Mouse (Mus musculus) CH12.LX (cell line): Measurements from ENCODE around the gene Zcchc8. TPM values are rescaled to one million over a fixed set of nuclear protein-coding genes. Genes with fewer than 3 reads are reported as not detected.
"Not testable (repeated sequence)": the region's sequence is repeated elsewhere in the genome, so short reads cannot be mapped to it uniquely, and the experiment has no call there.

ENCODE experiments used
- DNase-seq: peaks from one replicate; pipeline ENCODE4 v3.0.0-alpha.2; 2013; ENCODE audit errors: extremely low read depth
- H3K27ac ChIP-seq: 2 replicates; pipeline ENCODE4 v1.5.1; 2012; ENCODE audit warnings: low read depth, mild to moderate bottlenecking, control low read depth, moderate library complexity; ENCODE audit not compliant: insufficient read depth
- H3K27me3 ChIP-seq: replicated peaks from 2 replicates; pipeline ENCODE3; 2012; ENCODE audit warnings: inconsistent platforms
- H3K36me3 ChIP-seq, 2 experiments: replicated peaks in 1 of 2; 2 replicates each; pipeline versions ENCODE3 to v1.6.1; 2012; ENCODE audit warnings: inconsistent platforms in 1 of 2, low read length in 1 of 2, mild to moderate bottlenecking in 1 of 2, mixed read lengths in 1 of 2, moderate library complexity in 1 of 2; ENCODE audit not compliant: control insufficient read depth in 1 of 2, insufficient read depth in 1 of 2
- H3K4me1 ChIP-seq, 2 experiments: 2 replicates each; pipeline ENCODE4 v1.6.1; 2012; ENCODE audit warnings: inconsistent platforms in 1 of 2, moderate library complexity in 1 of 2; ENCODE audit not compliant: insufficient read depth in 2 of 2, control insufficient read depth in 1 of 2
- H3K4me2 ChIP-seq: 2 replicates; pipeline ENCODE4 v1.6.1; 2012; ENCODE audit warnings: low read depth, mild to moderate bottlenecking, control low read depth; ENCODE audit not compliant: poor library complexity, insufficient read depth, severe bottlenecking
- H3K4me3 ChIP-seq, 3 experiments: fragments of 150-350 bp in 1 of 3; sonication (generic) in 1 of 3; replicated peaks in 1 of 3; 2 replicates each; pipeline versions ENCODE3 to v1.5.1; 2011 to 2012; ENCODE audit warnings: low read depth in 2 of 3, low read length in 2 of 3, mild to moderate bottlenecking in 2 of 3, moderate library complexity in 2 of 3, control low read depth in 1 of 3, improper control_type of control experiment in 1 of 3, inconsistent platforms in 1 of 3, mixed read lengths in 1 of 3; ENCODE audit not compliant: poor library complexity in 1 of 3
- H3K79me2 ChIP-seq: replicated peaks from 2 replicates; pipeline ENCODE4 v1.6.1; 2012; ENCODE audit warnings: mild to moderate bottlenecking, moderate library complexity; ENCODE audit not compliant: control insufficient read depth, poor library complexity, insufficient read depth, severe bottlenecking; ENCODE audit errors: extremely low read depth
- H3K9ac ChIP-seq: 2 replicates; pipeline ENCODE4 v1.6.1; 2012; ENCODE audit warnings: low read depth, mild to moderate bottlenecking, control low read depth, moderate library complexity; ENCODE audit not compliant: insufficient read depth
- H3K9me3 ChIP-seq: replicated peaks from 2 replicates; pipeline ENCODE3; 2012; ENCODE audit warnings: low read length, inconsistent platforms, mixed read lengths
- CTCF ChIP-seq, 2 experiments: IDR thresholded peaks in 1 of 2; conservative IDR thresholded peaks in 1 of 2; 2 replicates each; pipeline ENCODE4 v1.5.1; 2011 to 2012; ENCODE audit warnings: low read depth in 2 of 2, low read length in 2 of 2, improper control_type of control experiment in 1 of 2, inconsistent platforms in 1 of 2, mild to moderate bottlenecking in 1 of 2, moderate library complexity in 1 of 2
- E2F4 ChIP-seq: IDR thresholded peaks from 2 replicates; pipeline ENCODE4 v1.6.1; 2011; ENCODE audit warnings: low read depth, low read length, improper control_type of control experiment; ENCODE audit not compliant: insufficient replicate concordance
- ELF1 ChIP-seq: IDR thresholded peaks from 2 replicates; pipeline ENCODE4 v1.6.1; 2014; ENCODE audit warnings: low read depth, mild to moderate bottlenecking, inconsistent platforms, low read length, improper control_type of control experiment
- GABPA ChIP-seq: IDR thresholded peaks from 2 replicates; pipeline ENCODE4 v1.6.1; 2012; ENCODE audit warnings: low read depth, low read length, improper control_type of control experiment, inconsistent platforms; ENCODE audit not compliant: insufficient replicate concordance
- HCFC1 ChIP-seq: IDR thresholded peaks from 2 replicates; pipeline ENCODE4 v1.6.1; 2012; ENCODE audit warnings: low read depth, mild to moderate bottlenecking, inconsistent platforms, low read length, improper control_type of control experiment
- IRF4 ChIP-seq: IDR thresholded peaks from 2 replicates; pipeline ENCODE4 v1.6.1; 2014; ENCODE audit warnings: low read depth, mild to moderate bottlenecking, inconsistent platforms, low read length, improper control_type of control experiment
- JUN ChIP-seq: IDR thresholded peaks from 2 replicates; pipeline ENCODE4 v1.6.1; 2011; ENCODE audit warnings: low read depth, mild to moderate bottlenecking, low read length, improper control_type of control experiment, moderate library complexity; ENCODE audit not compliant: insufficient read depth
- KAT2A ChIP-seq: IDR thresholded peaks from 2 replicates; pipeline ENCODE4 v1.6.1; 2012; ENCODE audit warnings: low read length, improper control_type of control experiment, inconsistent platforms; ENCODE audit not compliant: insufficient replicate concordance
- MAFK ChIP-seq: IDR thresholded peaks from 2 replicates; pipeline ENCODE4 v1.6.1; 2011; ENCODE audit warnings: low read length, improper control_type of control experiment; ENCODE audit not compliant: insufficient replicate concordance
- MAZ ChIP-seq: IDR thresholded peaks from 2 replicates; pipeline ENCODE4 v1.6.1; 2012; ENCODE audit warnings: low read depth, mild to moderate bottlenecking, inconsistent platforms, low read length, improper control_type of control experiment, moderate library complexity
- MXI1 ChIP-seq: IDR thresholded peaks from 2 replicates; pipeline ENCODE4 v1.6.1; 2011; ENCODE audit warnings: mild to moderate bottlenecking, low read depth, low read length, improper control_type of control experiment
- MYC ChIP-seq: IDR thresholded peaks from 2 replicates; pipeline ENCODE4 v1.6.1; 2011; ENCODE audit warnings: low read depth, mild to moderate bottlenecking, improper control_type of control experiment, low read length
- NELFE ChIP-seq: IDR thresholded peaks from 2 replicates; pipeline ENCODE4 v1.6.1; 2011; ENCODE audit warnings: low read depth, low read length, improper control_type of control experiment
- NRF1 ChIP-seq: IDR thresholded peaks from 2 replicates; pipeline ENCODE4 v1.6.1; 2014; ENCODE audit warnings: low read depth, mild to moderate bottlenecking, inconsistent platforms, low read length, improper control_type of control experiment, moderate library complexity
- PAX5 ChIP-seq: IDR thresholded peaks from 2 replicates; pipeline ENCODE4 v1.6.1; 2012; ENCODE audit warnings: low read length, inconsistent platforms, mixed read lengths
- POLR2A ChIP-seq: IDR thresholded peaks from 2 replicates; pipeline ENCODE4 v1.6.1; 2011; ENCODE audit warnings: low read depth, mild to moderate bottlenecking, improper control_type of control experiment, low read length
- POLR2AphosphoS2 ChIP-seq: IDR thresholded peaks from 2 replicates; pipeline ENCODE4 v1.6.1; 2011; ENCODE audit warnings: low read depth, low read length, improper control_type of control experiment
- RAD21 ChIP-seq: IDR thresholded peaks from 2 replicates; pipeline ENCODE4 v1.6.1; 2011; ENCODE audit warnings: low read depth, mild to moderate bottlenecking, low read length, improper control_type of control experiment, moderate library complexity
- TBP ChIP-seq: conservative IDR thresholded peaks from 2 replicates; pipeline ENCODE4 v1.6.1; 2011; ENCODE audit warnings: low read depth, low read length, improper control_type of control experiment
- USF1 ChIP-seq: IDR thresholded peaks from 2 replicates; pipeline ENCODE4 v1.6.1; 2014; ENCODE audit warnings: low read depth, mild to moderate bottlenecking, inconsistent platforms, low read length, improper control_type of control experiment
- ZMIZ1 ChIP-seq: IDR thresholded peaks from 2 replicates; pipeline ENCODE4 v1.6.1; 2012; ENCODE audit warnings: low read depth, mild to moderate bottlenecking, inconsistent platforms, low read length, improper control_type of control experiment
- ZNF384 ChIP-seq: IDR thresholded peaks from 2 replicates; pipeline ENCODE4 v1.6.1; 2012; ENCODE audit warnings: low read depth, low read length, improper control_type of control experiment, inconsistent platforms
- dilution Hi-C: fragments of 300-500 bp; cut with MboI; formaldehyde crosslinking; loops from 2 replicates; pipeline ENCODE4 v1.14.3; 2020; ENCODE audit warnings: low sequenced_read_pairs; ENCODE audit not compliant: extremely low pct_unique_long_range_greater_than_20kb, extremely low pct_ligation_motif_present
- in situ Hi-C: fragments of 300-500 bp; cut with MboI; formaldehyde crosslinking; loops from 3 replicates; pipeline ENCODE4 v1.14.3; 2019; ENCODE audit warnings: low sequenced_read_pairs, low pct_ligation_motif_present, low pct_unique_long_range_greater_than_20kb, mixed read lengths
- polyA plus RNA-seq: library from polyadenylated mRNA; unstranded; fragments of >175 nt; gene quantifications from 2 replicates; pipeline ENCODE4 v1.2.1, GENCODE M21; 2012; ENCODE audit warnings: low read depth; ENCODE audit not compliant: insufficient read length
- total RNA-seq, 2 experiments: library from RNA; depleted of rRNA; stranded (reverse); fragments of 300-350 nt in 1 of 2; fragments of >200 nt in 1 of 2; gene quantifications; 2 replicates each; pipeline ENCODE4 v1.2.3; 2012 to 2014

The Zcchc8 gene
- total and polyA plus RNA-seq, 3 experiments = 15.2 to 77.2 (median 24.4) TPM

- Histone ChIP-seq H3K27me3 (no peaks in the 10 kb centered on the region), H3K4me2 (no peak overlapping the region), H3K4me1 (no peaks in the 10 kb centered on the region), H3K79me2 (peaks cover 18% of the 10 kb centered on the region), H3K9me3 (no peaks in the 10 kb centered on the region)
- no peak for DNase-seq
- in situ Hi-C loops = no loop called here
- no peak for TF ChIP-seq NELFE
- TF ChIP-seq POLR2A = no peak
- TF ChIP-seq E2F4 = no peak
- TF ChIP-seq MYC = no peak
- TF ChIP-seq RAD21 = no peak
- TF ChIP-seq PAX5 = no peak
- TF ChIP-seq, all 38 proteins: peak for 0
- Histone ChIP-seq H3K4me3 (no peak overlapping the region), H3K27ac (no peak overlapping the region), H3K9ac (no peak overlapping the region), H3K36me3 (peaks cover 54 to 86% of the 10 kb centered on the region in 2 experiments)
- dilution Hi-C loops = no loop called here
Observed at GRCm38 (mm10) chr5:123730981-123731380, 10.1 kb upstream of the Zcchc8 start.

GRCm38 (mm10) chr5:123723816-123724215, 2.9 kb upstream of the Zcchc8 start:
- H3K4me3 ChIP-seq, in situ Hi-C loops, dilution Hi-C loops, H3K9me3 ChIP-seq, H3K9ac ChIP-seq, H3K4me2 ChIP-seq, DNase-seq, H3K27me3 ChIP-seq, H3K27ac ChIP-seq, H3K4me1 ChIP-seq: not testable (repeated sequence)
- peak; percentile 1; the same call in 1 of the 2 replicates for TF ChIP-seq ZNF384
- peaks cover 7 to 16% of the 10 kb centered on the region in 2 experiments for H3K36me3 ChIP-seq
- peaks cover 18% of the 10 kb centered on the region for H3K79me2 ChIP-seq

- TF ChIP-seq KAT2A (no peak), POLR2AphosphoS2 (no peak), NRF1 (no peak), E2F4 (no peak), POLR2A (no peak), TBP (no peak), ELF1 (no peak), MAFK (no peak), GABPA (no peak), JUN (no peak), CTCF (conservative IDR thresholded peaks at IDR 0.05 in 1 of 2, IDR thresholded peaks at IDR 0.05 in 1 of 2; ENCODE audit: low read depth in 2 of 2, low read length in 2 of 2) (no peak), ZMIZ1 (no peak), USF1 (no peak), IRF4 (no peak), MXI1 (no peak), MAZ (no peak), HCFC1 (no peak)
- Histone ChIP-seq H3K27ac (no peak overlapping the region), H3K4me2 (no peak overlapping the region), H3K36me3 (peaks cover 59 to 83% of the 10 kb centered on the region in 2 experiments), H3K79me2 (peaks cover 33% of the 10 kb centered on the region), H3K9ac (no peak overlapping the region), H3K27me3 (no peaks in the 10 kb centered on the region), H3K4me1 (peaks cover 4 to 24% of the 10 kb centered on the region in 2 experiments; a peak in 3 of 4 replicates), H3K9me3 (no peaks in the 10 kb centered on the region), H3K4me3 (no peak overlapping the region)
- dilution Hi-C loops = no loop called here
- no peak for DNase-seq
- in situ Hi-C loops = no loop called here
Observed at GRCm38 (mm10) chr5:123714622-123715021, 6.3 kb downstream of the Zcchc8 start.
